Mouse (Mus musculus) thymus, adult 18-20 months (tissue): ENCODE results near the gene Gm49320.

ENCODE experiments used
- DNase-seq, 2 experiments: peaks; one replicate each; pipeline ENCODE4 v3.0.0; 2022; ENCODE audit warnings: mixed read lengths in 2 of 2

The Gm49320 gene

GRCm38 (mm10) chr8:4226739-4227347 is 11.8 kb upstream of the Gm49320 start, which contains the start of gene Lrrc8e:
TSS of gene Lrrc8e (plus strand) at chr8:4226827.
- no peak for DNase-seq

GRCm38 (mm10) chr8:4227919-4228318 is 10.7 kb upstream of the Gm49320 start:
- DNase-seq: no peak

GRCm38 (mm10) chr8:4229784-4230183 is 8.9 kb upstream of the Gm49320 start:
- DNase-seq: no peak

GRCm38 (mm10) chr8:4230612-4231351 is 7.9 kb upstream of the Gm49320 start:
- no peak for DNase-seq

- DNase-seq: no peak
Measured at GRCm38 (mm10) chr8:4237814-4238433, 741 bp upstream of the Gm49320 start.

- no peak for DNase-seq
Measured at GRCm38 (mm10) chr8:4239193-4239890, 677 bp downstream of the Gm49320 start.

- no peak for DNase-seq
Measured at GRCm38 (mm10) chr8:4245061-4245460, 6.4 kb downstream of the Gm49320 start.

- DNase-seq: no peak
Measured at GRCm38 (mm10) chr8:4245737-4246136, 7.1 kb downstream of the Gm49320 start.

- DNase-seq: no peak
Measured at GRCm38 (mm10) chr8:4247241-4247640, 8.6 kb downstream of the Gm49320 start.

GRCm38 (mm10) chr8:4247951-4248540 is 9.4 kb downstream of the Gm49320 start, which contains the start of gene Tgfbr3l:
TSS of gene Tgfbr3l (plus strand) at chr8:4248214.
- DNase-seq: no peak

GRCm38 (mm10) chr8:4249213-4249612 is 10.5 kb downstream of the Gm49320 start:
- no peak for DNase-seq

GRCm38 (mm10) chr8:4250306-4250970 is 11.8 kb downstream of the Gm49320 start:
- DNase-seq: peak; percentile 56 to 69

- no peak for DNase-seq
Measured at GRCm38 (mm10) chr8:4252116-4252760, 13.6 kb downstream of the Gm49320 start.

GRCm38 (mm10) chr8:4252934-4253841 is 14.5 kb downstream of the Gm49320 start, which contains the start of gene Snapc2:
TSS of gene Snapc2 (plus strand) at chr8:4253080.
- peak; percentile 90 to 91 for DNase-seq

- peak in 1 of 2 experiments; percentile 9 for DNase-seq
Measured at GRCm38 (mm10) chr8:4254001-4254400, 15.3 kb downstream of the Gm49320 start.

- peak in 1 of 2 experiments; percentile 3 for DNase-seq
Measured at GRCm38 (mm10) chr8:4255471-4255870, 16.8 kb downstream of the Gm49320 start.

- DNase-seq: no peak
Measured at GRCm38 (mm10) chr8:4256911-4257310, 18.2 kb downstream of the Gm49320 start.

GRCm38 (mm10) chr8:4257350-4257749 is 18.7 kb downstream of the Gm49320 start:
- DNase-seq: no peak

GRCm38 (mm10) chr8:4258233-4258632 is 19.6 kb downstream of the Gm49320 start:
- DNase-seq: peak; percentile 67 to 73

GRCm38 (mm10) chr8:4258678-4259077 is 20.0 kb downstream of the Gm49320 start:
- peak; percentile 45 to 55 for DNase-seq
